Mouse (Mus musculus) myocyte (in vitro differentiated cells): ENCODE results near the gene Cfap299. TPM values are rescaled to one million over a fixed set of nuclear protein-coding genes. Genes with fewer than 3 reads are reported as not detected.

Source experiments
- H3K27me3 ChIP-seq: one replicate; pipeline ENCODE4 v1.6.1; 2011; ENCODE audit not compliant: control insufficient read depth, insufficient read depth, insufficient read length
- H3K36me3 ChIP-seq: one replicate; pipeline ENCODE4 v1.6.1; 2011; ENCODE audit not compliant: control insufficient read depth, insufficient read depth
- H3K4me2 ChIP-seq: one replicate; pipeline ENCODE4 v1.6.1; 2011; ENCODE audit warnings: low read depth, control low read depth
- H3K4me3 ChIP-seq: one replicate; pipeline ENCODE4 v1.5.1; 2011; ENCODE audit warnings: mild to moderate bottlenecking, control low read depth, moderate library complexity
- H3K79me2 ChIP-seq: one replicate; pipeline ENCODE4 v1.6.1; 2011; ENCODE audit not compliant: control insufficient read depth, insufficient read depth
- H3ac ChIP-seq: one replicate; pipeline ENCODE4 v1.6.1; 2011; ENCODE audit not compliant: control insufficient read depth, insufficient read length
- CEBPB ChIP-seq: IDR thresholded peaks from 2 replicates; pipeline ENCODE4 v1.6.1; 2011; ENCODE audit warnings: mild to moderate bottlenecking, moderate library complexity; ENCODE audit not compliant: poor library complexity, insufficient read depth, severe bottlenecking
- E2F4 ChIP-seq: IDR thresholded peaks from one replicate; pipeline ENCODE4 v1.6.1; 2011; ENCODE audit warnings: mild to moderate bottlenecking, control low read depth, moderate library complexity; ENCODE audit not compliant: insufficient read depth
- MAX ChIP-seq: IDR thresholded peaks from one replicate; pipeline ENCODE4 v1.6.1; 2011; ENCODE audit warnings: low read depth, mild to moderate bottlenecking, control low read depth
- MYOD1 ChIP-seq, 3 experiments: IDR thresholded peaks; one replicate each; pipeline ENCODE4 v1.6.1; 2011; ENCODE audit warnings: control low read depth in 2 of 3, low read depth in 2 of 3, mild to moderate bottlenecking in 2 of 3, moderate library complexity in 1 of 3; ENCODE audit not compliant: insufficient read length in 2 of 3, control insufficient read depth in 1 of 3
- MYOG ChIP-seq, 3 experiments: IDR thresholded peaks; one replicate each; pipeline ENCODE4 v1.6.1; 2011; ENCODE audit warnings: control low read depth in 2 of 3, low read depth in 2 of 3, mild to moderate bottlenecking in 2 of 3; ENCODE audit not compliant: insufficient read length in 2 of 3, control insufficient read depth in 1 of 3, insufficient read depth in 1 of 3
- POLR2A ChIP-seq: IDR thresholded peaks from one replicate; pipeline ENCODE4 v1.6.1; 2011; ENCODE audit warnings: low read depth, mild to moderate bottlenecking, control low read depth, moderate library complexity; ENCODE audit not compliant: insufficient read length
- POLR2AphosphoS2 ChIP-seq: IDR thresholded peaks from one replicate; pipeline ENCODE4 v1.6.1; 2011; ENCODE audit warnings: low read depth, control low read depth; ENCODE audit not compliant: insufficient read length
- REST ChIP-seq: IDR thresholded peaks from one replicate; pipeline ENCODE4 v1.6.1; 2011; ENCODE audit warnings: mild to moderate bottlenecking, control low read depth, moderate library complexity; ENCODE audit not compliant: insufficient read depth, insufficient read length
- SRF ChIP-seq: IDR thresholded peaks from one replicate; pipeline ENCODE4 v1.6.1; 2011; ENCODE audit warnings: low read depth; ENCODE audit not compliant: control insufficient read depth, insufficient read length
- TCF12 ChIP-seq: IDR thresholded peaks from one replicate; pipeline ENCODE4 v1.6.1; 2011; ENCODE audit warnings: mild to moderate bottlenecking, control low read depth; ENCODE audit not compliant: poor library complexity, insufficient read depth, severe bottlenecking
- TCF3 ChIP-seq: IDR thresholded peaks from one replicate; pipeline ENCODE4 v1.6.1; 2011; ENCODE audit warnings: low read depth, control low read depth; ENCODE audit not compliant: insufficient read length
- USF1 ChIP-seq: IDR thresholded peaks from one replicate; pipeline ENCODE4 v1.6.1; 2011; ENCODE audit warnings: low read depth, mild to moderate bottlenecking, control low read depth, moderate library complexity
- polyA plus RNA-seq: library from polyadenylated mRNA; unstranded; fragments of >200 nt; fragmentation: generic; extraction: Trizol; gene quantifications from one replicate; pipeline ENCODE4 v1.2.1, GENCODE M21; 2012; ENCODE audit warnings: missing spikeins

The Cfap299 gene
- not detected for polyA plus RNA-seq

DNA sequence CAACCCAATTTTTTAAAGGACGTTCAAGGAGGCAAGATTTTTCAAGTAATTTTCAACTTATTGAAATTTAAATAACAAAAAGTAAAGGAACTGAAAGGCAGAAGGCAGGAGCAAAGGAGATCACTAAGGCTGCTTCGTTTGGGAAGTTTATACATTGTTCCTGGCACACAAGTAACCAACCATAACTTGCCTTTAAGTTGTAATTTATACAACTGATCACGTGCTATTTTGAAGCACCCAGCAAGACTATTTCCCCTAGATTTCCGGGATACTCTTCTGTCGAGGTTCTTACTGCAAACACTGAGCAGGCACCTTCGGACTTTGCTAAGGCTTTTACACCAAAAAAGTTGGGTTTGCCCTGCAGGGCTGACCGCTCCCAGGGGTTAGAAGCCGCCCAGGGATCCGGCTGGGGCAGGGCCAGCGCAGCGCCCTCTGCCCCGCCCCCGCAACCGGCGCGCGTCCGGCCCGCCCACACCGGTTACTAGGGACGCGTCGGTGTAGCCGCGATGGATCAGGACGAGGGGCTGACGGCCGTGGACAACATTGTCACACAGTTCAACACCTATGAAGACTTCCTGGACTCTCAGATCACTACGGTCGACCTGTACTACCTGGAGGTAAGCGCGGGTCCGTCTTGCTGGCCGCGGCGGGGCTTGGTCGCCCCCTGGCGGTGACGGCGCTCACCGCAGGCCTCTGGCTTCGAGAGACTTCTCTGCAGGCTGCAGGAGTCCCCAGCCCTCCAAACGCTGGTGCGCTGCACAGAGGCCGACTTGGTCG lies at the start of gene Cfap299:
Gene Cfap299 (plus strand): TSS at position 457 of the 777 bp plus-strand sequence.
- peak within 1 kb of the TSS; percentile 29 for H3K4me3 ChIP-seq
- TF ChIP-seq MYOG (IDR thresholded peaks at IDR 0.05; ENCODE audit: control insufficient read depth in 1 of 3, insufficient read depth in 1 of 3, insufficient read length in 2 of 3, low read depth in 2 of 3) (peak in 2 of 3 experiments; percentile 11 to 25), POLR2AphosphoS2 (no peak), SRF (no peak)
- H3ac ChIP-seq: no peak within 1 kb of the TSS
- no peaks in the 10 kb centered on the region for H3K36me3 ChIP-seq
- no peaks in the 10 kb centered on the region for H3K27me3 ChIP-seq
- peak within 1 kb of the TSS; percentile 81 for H3K4me2 ChIP-seq
- H3K79me2 ChIP-seq: no peaks in the 10 kb centered on the region

GRCm38 (mm10) chr5:98281993-98282392 lies 47.1 kb upstream of the Cfap299 start:
- no peaks in the 10 kb centered on the region for H3K36me3 ChIP-seq
- H3K4me2 ChIP-seq: no peak overlapping the region
- no peak overlapping the region for H3ac ChIP-seq
- H3K79me2 ChIP-seq: no peaks in the 10 kb centered on the region
- no peaks in the 10 kb centered on the region for H3K27me3 ChIP-seq
- TF ChIP-seq TCF3: no peak
- no peak for TF ChIP-seq E2F4
- no peak for TF ChIP-seq USF1
- no peak for TF ChIP-seq CEBPB
- no peak for TF ChIP-seq REST
- TF ChIP-seq POLR2A: no peak
- no peak for TF ChIP-seq MYOG (IDR thresholded peaks at IDR 0.05; ENCODE audit: control insufficient read depth in 1 of 3, insufficient read depth in 1 of 3, insufficient read length in 2 of 3, low read depth in 2 of 3)
- TF ChIP-seq MAX: no peak
- no peak for TF ChIP-seq POLR2AphosphoS2
- no peak for TF ChIP-seq MYOD1 (IDR thresholded peaks at IDR 0.05; ENCODE audit: control insufficient read depth in 1 of 3, insufficient read length in 2 of 3, low read depth in 2 of 3)
- TF ChIP-seq SRF: no peak
- no peak overlapping the region for H3K4me3 ChIP-seq

GRCm38 (mm10) chr5:98283696-98284478 lies 45.2 kb upstream of the Cfap299 start:
- no peaks in the 10 kb centered on the region for H3K79me2 ChIP-seq
- H3K4me2 ChIP-seq: peak overlapping the region; percentile 67
- no peak overlapping the region for H3K4me3 ChIP-seq
- TF ChIP-seq SRF (no peak), TCF12 (peak; percentile 31), REST (no peak), TCF3 (no peak), CEBPB (no peak), MAX (no peak), USF1 (no peak), POLR2A (no peak), POLR2AphosphoS2 (no peak), MYOG (IDR thresholded peaks at IDR 0.05; ENCODE audit: control insufficient read depth in 1 of 3, insufficient read depth in 1 of 3, insufficient read length in 2 of 3, low read depth in 2 of 3) (peak; percentile 35 to 71 (median 70)), MYOD1 (IDR thresholded peaks at IDR 0.05; ENCODE audit: control insufficient read depth in 1 of 3, insufficient read length in 2 of 3, low read depth in 2 of 3) (peak in 2 of 3 experiments; percentile 70 to 80), E2F4 (no peak)
- no peak overlapping the region for H3ac ChIP-seq
- no peaks in the 10 kb centered on the region for H3K36me3 ChIP-seq
- no peaks in the 10 kb centered on the region for H3K27me3 ChIP-seq

DNA sequence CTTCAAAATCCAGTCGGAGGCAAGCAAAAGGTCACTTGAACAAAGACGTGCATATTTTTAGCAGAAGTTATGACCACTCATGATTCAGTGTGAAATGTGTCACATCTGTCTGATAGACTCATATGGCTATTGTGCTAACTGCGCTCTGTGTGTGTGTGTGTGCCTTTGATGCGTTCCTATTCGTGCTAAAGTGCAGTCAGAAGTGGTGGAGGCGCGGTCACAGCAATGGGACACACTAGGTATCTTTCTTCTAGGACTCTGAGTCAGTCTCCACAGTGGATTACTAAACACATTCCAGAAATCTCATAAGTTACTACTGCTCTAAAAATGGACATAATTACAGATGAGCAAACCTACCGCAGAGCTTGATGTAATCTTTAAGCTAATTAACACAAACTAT lies 38.5 kb upstream of the Cfap299 start:
- H3K4me2 ChIP-seq: peak overlapping the region; percentile 48
- H3K36me3 ChIP-seq: no peaks in the 10 kb centered on the region
- TF ChIP-seq POLR2A (no peak), E2F4 (no peak), REST (no peak), POLR2AphosphoS2 (no peak), CEBPB (no peak), TCF12 (no peak)
- H3K4me3 ChIP-seq: no peak overlapping the region
- no peak overlapping the region for H3ac ChIP-seq
- no peaks in the 10 kb centered on the region for H3K27me3 ChIP-seq
- H3K79me2 ChIP-seq: no peaks in the 10 kb centered on the region
